Mouse (Mus musculus): ENCODE results near the gene Farp1.

Farp1 gene

DNA sequence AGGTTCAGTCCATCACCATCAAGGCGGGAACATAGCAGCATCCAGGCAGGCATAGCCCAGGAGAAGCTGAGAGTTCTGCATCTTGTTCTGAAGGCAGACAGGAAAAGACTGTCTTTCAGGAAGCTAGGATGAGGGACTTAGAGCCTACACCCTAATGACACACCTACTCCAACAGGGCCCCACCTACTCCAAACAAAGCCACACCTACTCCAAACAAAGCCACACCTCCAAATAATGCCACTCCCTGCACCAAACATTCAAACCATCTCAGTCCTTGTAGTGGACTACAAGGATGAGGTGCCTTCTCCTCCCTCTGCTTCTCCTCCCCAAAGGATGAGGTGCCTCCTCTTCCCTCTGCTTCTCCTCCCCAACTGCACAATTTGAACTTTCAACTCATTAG, 23.5 kb downstream of the Farp1 start:
- DNase-seq, result no peak

DNA sequence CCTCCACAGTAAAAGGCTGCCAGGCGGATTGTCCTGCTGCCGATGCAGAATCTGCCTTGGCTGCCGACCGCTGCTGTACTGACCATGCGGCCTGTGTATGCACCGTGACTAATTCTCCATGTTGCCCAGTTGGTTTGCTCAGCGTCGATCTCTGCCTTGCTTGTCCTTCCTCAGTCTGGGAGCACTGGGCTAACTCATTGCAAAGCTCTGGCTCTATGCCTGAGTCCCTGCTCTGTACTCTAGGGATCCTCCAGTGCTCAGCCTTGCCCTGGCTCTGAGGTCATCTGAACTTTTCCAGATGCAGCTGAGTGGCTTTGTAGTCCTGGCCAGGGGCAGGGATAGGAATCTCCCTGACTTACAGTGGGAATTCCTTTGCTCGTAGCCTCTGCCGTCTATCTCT, 24.3 kb downstream of the Farp1 start:
- DNase-seq, result no peak

DNA sequence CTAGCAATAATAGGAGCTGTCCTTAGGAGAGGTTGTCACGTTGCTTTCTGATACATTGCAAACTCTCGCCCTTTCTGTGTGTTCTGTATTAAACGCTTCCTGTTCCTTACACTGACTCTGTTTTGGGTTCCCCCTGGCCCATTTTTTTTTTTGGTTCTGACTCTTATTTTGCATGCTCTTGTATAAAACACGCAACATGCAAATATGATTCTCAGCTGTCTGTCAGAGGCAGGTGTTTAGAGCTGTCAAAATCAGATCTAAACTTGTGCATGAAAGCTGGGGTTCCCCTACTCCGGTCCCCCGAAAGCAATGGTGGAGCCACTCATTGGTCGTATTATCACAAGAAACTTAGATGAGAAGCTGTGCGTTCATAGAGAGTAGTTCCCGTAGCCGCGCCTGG, 25.5 kb downstream of the Farp1 start:
- DNase-seq, result no peak

DNA sequence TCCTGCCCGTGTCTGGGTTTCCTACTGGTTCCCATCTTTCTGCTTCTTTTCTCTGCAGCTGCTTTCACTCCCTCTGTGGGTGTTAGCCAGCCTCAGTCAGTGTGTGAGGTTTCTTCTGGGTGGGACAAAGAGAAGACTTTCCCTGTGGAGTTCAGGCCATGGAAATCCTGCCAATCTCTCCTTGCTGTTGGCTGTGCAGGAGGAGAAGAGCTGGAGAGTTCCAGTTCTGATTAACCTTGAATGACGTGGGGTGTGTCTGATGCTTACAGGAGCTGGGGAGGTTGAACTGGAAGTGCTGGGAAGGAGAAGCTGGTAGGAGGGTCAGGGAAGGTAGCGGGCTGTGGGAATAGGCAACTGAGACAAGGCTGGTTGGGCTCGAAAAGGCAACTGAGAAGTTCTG, 26.7 kb downstream of the Farp1 start:
- DNase-seq, result no peak

DNA sequence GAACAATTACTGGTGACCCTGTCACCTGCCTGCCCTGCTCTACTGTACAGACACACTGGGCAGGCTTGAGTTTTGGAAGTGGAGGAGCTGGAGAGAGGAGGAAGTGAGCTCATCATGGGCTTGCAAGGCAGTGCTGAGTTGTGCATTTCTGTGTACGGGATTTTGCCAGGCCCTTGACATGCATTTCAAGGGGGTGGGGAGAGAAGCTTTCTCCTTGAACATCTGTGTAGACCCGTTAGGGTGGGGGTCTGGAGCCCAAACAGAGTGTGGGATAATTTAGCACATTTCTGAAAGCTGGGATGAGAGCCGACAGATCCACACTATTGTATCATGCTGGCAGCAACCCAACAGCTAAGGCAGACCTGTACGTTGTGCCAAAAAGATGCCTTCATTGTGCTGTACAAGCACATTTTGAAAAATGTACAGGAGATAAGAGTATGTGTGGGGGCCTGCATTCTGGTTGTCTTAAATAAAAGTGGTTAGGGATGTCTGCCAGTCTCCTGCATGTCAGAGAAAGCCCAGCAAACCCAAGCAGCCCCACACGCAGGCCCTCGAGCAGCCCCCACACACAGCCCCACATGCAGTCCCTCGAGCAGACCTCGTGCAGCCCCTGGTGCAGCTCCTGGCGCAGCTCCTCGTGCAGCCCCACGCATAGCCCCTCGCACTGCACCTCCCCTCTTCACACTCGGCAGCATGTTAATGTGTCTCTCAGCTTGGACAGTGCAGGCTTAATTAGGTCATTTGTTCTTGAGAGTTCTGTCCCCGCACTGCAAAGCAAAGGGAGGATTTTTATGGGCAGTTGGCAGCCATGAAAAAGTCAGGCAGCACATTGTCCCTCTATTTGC, 27.5 kb downstream of the Farp1 start:
- peak; percentile 67 for DNase-seq

DNA sequence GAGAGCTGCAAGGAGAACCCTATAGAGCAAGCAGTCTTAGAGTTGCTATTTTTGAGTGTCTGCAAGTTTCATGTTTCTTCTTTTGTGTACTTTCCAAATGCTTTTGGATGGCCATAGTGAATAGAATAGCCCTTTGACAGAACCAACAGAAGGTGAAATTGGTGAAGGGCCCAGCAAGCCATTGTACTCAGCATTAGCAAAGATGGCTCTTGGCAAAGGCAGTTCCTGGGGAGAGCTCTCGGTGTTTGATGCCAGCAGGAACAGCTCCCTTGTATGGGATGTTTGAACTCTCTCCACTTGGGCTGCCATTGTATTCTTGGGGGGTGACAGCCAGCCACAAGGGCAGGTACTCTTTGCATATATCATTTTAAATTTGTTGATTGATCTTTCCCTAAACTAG, 29.7 kb downstream of the Farp1 start:
- no peak for DNase-seq

DNA sequence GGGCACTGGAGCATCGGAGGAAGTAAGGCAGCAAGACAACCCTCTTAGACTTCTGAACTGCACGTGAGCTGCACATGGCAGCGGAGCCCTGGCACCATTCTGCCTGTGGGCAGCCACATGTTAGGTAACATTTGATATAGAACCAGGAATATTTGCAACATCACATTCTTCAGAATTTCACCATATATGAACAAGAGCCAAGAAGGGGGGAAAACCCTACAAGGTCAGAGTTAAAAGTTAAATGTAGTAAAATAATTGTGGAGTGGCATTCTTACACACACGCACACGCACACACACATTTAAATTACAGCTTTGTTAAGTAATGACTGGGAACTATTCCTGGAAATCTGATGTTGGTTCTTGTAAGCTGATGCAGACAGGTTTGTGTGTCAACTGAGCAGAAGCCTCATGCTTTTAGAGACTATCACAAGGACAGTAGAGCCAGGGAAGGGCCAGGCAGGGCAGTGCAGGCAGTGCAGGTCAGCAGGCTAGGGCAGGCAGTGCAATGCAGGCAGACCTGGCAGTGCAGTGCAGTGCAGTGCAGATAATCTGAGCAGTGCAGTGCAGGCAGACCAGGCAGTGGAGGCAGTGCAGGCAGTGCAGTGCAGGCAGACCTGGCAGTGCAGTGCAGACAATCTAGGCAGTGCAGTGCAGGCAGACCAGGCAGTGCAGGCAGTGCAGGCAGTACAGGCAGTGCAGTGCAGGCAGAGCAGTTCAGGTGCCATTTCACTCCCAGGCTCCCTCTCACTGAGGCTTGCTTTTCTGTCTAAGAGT, 38.3 kb downstream of the Farp1 start:
- no peak for DNase-seq

DNA sequence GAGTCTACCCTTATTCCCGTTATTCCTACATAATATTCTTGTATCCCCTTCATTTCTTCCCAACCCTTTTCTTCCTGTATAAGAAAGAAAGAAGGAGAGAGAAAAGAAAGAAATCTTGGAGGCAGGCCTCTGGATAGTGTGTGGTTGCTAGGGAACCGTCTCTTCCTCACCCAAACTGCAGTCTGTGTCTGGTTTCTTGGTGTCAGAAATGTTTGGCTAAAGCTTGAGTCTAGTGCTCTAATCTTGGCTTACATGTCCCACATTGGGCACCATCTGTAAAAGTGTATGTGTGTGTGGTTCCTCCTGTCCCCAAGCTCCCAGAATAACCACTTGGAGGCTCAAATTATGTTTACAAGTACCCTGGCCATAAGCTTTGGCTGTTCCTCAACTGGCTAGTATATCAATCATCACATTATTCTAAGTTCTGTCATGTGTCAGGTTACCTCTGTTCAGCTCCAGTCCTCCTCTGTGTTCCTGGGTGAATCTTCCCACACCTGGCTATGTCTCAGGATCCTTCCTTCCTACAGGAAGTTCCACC, 39.3 kb downstream of the Farp1 start:
- DNase-seq, result no peak

DNA sequence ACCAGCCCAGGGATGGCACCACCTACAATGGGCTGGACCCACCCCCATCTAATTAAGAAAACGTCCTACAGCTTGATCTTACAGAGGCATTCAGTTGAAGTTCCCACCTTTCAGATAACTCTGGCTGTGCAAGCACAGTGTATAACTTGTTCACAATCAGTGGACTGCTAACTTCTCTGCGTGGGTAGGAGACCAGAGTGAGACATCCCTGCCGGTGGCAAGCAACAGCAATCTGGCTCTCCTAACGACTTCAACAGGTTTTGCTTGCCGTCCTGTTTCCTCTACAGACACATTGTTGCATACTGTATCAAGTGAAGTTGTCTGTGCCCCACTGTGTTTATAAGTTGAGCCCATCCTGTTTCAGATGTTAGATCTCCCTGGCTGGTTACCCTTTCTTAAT, 45.7 kb downstream of the Farp1 start:
- no peak for DNase-seq

DNA sequence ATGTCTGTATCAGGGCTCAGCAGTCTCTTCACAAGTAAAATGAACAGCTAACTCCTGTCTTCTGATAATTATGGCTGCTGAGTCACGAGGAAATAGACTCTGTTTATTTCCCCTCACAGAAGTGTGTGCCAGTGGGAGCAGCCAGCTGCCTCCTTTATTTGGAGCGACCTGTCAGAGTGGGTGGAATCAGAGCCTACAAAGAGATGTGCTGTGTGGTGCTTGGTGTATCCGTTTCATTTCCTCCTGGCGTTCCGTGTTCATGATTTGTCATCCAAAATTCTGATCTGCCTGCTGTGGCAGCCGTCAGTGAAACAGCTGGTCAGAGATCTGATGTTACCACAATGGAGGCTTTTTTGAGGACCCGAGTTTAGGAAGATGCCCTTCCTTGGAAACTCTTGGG, 47.3 kb downstream of the Farp1 start:
- no peak for DNase-seq

DNA sequence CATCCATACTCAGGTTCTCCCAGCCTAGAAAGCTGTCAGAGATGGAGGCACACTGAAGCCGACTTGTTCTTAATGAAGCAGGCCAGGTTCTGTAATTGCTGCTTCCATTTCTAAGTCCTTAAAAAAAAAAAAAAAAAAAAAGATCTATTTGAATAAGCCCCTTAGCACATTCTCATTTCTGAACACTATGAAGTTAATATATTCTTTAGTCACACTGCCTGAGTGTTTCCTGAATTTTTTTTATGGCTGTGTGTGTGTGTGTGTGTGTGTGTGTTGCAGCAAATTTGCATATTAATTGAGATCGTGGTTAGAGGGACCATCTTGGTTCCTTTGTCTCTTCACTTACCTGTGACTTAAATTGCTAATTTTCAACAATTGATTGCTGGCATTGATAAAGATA, 47.8 kb downstream of the Farp1 start:
- DNase-seq, result no peak

DNA sequence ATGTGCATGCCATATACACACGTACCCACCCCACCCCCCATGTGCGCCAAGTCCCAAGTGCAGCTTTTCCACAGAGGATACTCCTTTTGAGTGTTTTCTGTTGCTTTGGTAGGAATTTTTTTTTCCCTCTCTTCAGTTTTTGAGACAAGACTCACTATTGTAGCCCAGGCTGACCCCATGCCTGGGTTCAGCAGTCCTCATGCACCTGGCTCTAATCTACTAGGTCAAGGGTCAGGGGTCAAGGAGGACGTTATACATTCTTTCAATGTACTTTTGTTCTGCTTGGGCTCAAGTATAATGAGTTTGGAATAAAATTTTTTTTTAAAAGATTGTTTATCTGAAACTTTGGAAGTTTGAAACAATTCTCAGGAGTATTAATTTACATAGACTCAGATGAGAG, 48.4 kb downstream of the Farp1 start:
- DNase-seq, result no peak

DNA sequence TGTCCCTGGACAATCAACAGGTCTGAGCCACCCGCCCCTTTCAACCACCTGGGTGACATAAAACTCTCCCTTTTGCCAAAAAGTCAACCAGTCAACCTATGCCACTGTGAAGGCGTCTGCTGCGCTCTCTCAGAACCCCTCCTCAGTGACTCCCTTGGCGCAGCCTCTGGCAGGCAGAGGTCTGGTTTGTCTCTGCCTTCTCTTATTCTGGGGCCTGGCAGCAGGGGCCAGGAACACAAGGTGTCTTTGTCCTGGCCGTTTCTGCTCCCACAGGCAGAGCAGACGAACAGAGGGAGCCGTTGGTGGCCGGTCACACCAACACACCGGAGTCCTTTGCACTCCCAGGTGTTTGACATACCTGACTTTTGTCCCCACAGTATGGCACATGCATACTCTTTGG, 57.5 kb downstream of the Farp1 start:
- no peak for DNase-seq

DNA sequence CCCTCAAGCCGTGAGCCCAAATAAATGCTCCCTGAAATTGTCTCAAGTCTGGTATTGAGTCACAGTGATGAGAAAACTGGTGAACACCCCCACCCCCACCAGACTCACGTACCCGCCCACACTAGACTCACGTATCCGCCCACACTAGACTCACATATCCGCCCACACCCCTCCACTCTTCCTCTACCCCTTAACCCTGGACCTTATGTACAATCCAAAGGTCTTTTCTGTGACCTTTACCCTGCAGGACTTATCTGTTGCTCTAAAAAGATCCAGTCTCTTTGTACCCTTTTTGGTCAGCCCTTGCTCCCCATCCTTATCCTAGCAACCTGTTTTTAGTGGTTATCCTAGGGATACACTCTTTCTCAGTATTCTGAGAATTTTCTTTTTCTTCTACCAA, 58.9 kb downstream of the Farp1 start:
- no peak for DNase-seq

DNA sequence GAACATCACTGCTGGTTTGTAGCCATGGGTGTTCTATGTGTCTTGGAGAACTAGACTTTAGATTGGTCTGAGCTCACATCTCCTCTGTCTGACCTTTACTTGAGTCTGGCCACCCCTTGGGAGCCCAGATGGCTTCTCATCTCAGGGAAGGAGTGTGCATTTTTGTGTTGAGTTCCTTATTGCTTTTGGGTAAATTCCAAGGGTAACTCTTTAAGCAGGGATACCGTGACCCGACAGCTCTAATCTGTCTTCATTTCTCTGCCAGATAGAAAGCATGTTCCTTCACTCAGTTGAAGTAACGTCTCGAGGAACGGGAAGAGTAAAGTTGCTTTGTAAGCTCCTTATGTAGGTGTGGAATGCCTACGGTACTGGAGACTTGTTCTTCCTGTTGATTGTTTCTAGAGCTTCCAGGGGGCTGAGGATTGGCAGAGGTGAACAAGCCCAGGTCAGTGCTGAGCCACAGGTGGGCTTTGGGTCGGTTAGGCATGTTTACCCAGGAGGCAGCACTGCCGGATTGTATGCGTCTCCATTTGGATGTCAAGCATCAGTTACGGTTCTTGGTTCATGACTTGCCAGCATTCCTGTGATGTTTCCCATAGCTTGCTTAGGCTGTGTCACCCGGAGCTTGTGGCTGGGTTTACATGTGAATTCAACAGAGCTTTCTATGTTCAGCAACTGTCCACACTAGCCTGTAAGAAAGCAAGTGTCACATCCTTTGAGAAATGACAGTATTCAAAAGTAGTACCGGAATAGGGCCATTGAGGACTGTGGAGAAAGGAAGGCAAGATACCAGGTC, 62.8 kb downstream of the Farp1 start:
- no peak for DNase-seq

DNA sequence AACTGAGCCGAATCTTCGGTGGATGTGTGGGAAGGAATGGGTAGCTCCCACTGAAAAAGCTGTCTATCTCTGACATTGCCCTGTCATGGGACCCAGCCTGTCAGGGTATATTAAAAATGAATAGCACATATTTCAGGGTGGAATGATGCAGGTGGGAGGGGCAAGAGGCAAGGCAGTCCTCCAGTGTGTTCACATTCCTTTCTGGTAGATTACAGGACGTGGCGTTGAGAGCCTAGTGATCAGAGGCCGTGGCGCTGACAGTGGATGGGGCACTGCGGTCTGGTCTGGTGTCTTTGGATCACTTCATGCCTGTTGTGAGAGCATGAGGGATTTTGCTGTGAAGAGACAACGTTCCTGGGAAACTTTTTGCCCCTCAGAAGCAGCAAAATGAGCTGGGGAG, 64.1 kb downstream of the Farp1 start:
- DNase-seq, result no peak

DNA sequence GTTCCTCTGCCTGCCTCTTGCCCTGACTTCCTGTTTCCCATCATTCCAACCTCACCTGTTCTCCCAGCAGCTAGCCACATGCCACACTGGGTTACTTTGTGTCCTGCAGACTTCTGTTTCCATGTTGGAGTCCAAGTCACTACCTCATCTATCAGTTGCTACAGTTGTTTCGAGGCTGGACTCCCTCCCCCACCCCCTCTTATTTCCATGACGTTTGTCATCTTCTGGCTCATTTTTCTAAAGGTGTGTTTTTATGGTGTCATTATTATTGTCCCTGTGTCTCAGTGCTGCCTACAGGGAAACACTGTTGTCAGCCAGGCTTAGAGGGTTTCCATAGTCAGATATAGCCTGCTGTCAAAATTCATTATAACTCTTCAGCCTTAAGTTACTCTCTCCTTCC, 64.9 kb downstream of the Farp1 start:
- no peak for DNase-seq

DNA sequence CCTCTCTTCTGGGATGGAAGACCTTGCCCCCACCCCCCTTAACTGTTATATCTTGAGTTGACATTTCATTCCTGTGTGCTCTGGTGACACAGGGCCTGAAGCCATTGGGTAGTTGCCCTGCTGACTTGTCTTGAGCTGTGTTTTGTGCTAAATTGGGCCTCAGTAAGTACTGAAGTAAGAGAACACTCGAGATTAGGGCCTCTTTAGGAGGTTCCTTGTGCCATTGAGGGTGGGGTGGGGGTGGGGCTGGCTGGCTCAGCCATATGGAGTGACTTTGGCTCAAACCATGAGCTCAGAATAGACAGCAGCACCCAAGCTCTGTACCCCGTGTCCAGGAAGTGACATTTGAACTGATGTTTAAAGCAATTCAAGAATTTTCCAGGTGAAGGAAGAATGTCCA, 65.8 kb downstream of the Farp1 start:
- DNase-seq, result no peak

DNA sequence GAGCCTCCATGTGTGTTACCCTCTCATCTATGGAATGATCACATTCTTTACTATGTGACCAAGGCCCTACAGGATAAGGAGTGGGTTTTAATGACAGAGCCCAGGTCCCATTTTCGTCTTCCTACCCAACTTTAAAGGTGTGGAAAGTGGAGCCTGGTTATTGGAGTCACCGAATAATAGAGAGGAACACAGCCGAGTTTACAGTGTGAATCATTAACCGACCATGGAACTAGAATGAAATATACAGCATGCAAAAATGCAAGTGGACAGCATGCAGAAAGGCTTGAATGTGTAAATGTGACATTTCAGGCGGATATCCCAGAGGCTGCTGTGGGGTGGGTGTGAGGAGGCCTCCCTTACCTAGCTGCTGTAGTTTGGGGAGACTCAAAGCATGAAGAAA, 66.5 kb downstream of the Farp1 start:
- no peak for DNase-seq

DNA sequence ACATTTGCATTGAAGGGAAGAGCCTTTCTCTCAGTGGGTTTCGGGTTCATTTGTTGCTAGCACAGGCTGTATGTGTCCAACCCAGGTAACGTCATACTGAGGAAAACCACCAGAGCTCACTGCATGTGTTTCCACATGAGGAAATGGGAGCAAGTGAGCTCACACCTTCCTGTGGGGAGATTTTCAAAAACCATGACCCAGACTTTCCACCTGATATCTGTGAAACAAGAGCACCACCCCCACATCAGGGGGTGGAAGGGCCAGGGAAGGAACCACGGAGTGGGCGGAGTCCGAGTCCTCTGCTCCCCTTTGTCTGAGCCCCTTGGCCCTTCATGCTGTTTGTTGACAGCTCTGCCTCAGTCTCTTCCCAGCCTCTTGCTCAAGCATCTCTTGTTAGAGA, 67.6 kb downstream of the Farp1 start:
- no peak for DNase-seq

DNA sequence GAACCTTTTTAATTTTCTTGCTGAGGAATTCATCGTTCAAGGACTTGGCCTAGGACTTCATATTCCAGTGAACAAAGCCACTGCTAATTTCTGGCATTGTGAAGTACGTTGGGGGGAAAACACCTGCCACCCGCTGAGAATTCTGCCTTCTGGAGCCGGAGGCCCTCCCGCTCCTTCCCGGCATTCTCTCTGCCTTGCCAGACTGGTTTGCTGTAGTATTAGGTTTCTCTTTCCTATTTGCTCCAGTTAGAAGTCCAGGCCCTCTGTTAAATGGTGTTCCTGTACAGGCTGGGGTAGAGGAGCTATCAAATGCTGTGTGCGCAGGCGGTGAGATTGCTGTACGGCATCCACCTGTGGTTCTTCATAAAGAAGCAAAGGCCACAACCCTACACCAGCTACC, 68.5 kb downstream of the Farp1 start:
- no peak for DNase-seq

DNA sequence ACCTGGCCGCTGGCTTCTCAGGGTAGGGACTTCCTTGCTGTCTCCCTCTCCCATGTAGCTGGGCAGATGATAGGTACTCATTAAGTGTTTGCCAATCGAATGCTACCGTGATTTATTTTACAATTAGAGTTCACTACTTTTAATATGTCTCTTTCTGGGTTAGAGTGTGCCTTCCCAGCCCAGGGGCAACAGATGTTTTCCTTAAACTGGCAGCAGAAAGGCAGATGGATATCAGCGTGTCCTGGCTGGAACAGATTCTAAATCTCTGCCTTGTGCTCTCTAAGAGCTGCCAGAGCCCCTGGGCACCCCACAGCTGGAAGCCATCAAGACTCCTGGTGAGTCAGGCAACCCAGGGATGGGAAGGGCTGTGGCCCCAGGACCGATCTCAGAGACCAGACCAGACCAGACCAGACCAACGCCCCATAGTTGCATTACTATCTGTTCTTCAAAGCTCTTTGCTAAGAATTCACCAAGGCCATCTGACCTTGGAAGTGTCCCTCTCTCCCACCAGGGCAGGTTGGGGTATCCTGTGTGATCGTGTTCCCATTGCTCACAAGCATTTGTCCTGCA, 69.8 kb downstream of the Farp1 start:
- DNase-seq, result no peak

DNA sequence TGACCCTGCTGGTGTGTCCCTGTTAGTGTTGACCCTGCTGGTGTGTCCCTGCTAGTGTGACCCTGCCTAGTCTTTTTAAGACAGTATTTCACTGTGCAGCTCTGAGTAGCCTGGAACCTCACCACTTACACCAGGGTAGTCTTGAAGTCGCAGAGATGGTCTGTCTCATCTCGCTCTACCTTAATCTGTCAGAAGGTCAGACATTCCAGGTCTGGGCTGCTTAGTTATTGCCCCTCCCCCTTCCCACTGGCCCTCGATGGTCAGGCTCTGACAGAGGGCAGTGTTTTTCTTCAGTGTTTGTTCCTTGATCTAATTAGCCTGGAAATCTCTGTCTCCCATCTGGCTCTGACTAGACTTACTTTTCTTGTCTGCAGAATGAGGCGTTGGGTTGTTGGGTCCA, 71.9 kb downstream of the Farp1 start:
- DNase-seq, result no peak

Data from right cerebral cortex, postnatal 4 days (tissue).